Mouse (Mus musculus): ENCODE measurements at regions not wholly inside any gene's neighbourhood (a gene's known extent, or its start where the extent isn't known, plus 50 kb on each side); places are given as distances from the start of the nearest gene placed in this dataset.
"Not testable (repeated sequence)": the region's sequence is repeated elsewhere in the genome, so short reads cannot be mapped to it uniquely, and the experiment has no call there.

DNA sequence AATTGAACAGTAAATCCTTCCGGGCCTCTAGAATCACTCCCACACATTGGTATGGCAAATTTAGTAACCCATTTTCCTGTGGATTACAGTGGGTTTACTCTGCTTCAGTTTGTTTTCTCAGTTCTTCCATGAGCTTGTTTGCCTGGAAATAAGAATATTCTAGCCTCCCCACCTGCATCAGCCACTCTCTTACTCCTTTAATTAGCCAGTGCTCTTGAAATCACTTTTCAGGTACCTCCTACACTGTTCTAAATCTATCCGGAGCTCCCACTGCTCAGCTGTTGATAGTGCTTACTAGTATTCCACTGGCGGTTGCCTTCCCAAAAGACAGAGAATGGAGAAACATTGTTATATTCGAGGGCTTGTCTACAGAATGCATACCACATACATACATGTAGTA, 167.1 kb downstream of the Htr7 start:
- no peak for ATAC-seq (replicated peaks; ENCODE audit: low FRiP score, low TSS enrichment, poor library complexity, severe bottlenecking)

DNA sequence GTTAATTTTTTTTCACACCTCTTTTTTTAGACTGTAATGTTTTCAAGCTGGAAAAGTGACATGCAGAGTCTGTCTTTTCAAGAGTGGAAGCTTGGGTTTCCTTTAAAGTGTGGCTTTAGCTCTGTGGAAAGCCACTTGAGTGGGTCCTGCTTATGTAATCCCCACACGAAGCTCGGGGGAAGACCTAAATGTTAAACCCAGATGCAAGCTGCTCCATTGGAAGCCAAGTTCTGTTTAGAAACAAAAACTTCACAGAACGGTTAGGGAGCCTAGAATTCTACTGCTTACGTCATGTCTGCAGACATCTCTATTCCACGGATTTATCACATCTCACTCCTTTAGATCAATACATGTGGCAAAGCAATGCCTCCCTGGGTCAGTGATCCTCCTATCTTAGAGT, 171.0 kb downstream of the Htr7 start:
- ATAC-seq (replicated peaks; ENCODE audit: low FRiP score, low TSS enrichment, poor library complexity, severe bottlenecking): no peak

DNA sequence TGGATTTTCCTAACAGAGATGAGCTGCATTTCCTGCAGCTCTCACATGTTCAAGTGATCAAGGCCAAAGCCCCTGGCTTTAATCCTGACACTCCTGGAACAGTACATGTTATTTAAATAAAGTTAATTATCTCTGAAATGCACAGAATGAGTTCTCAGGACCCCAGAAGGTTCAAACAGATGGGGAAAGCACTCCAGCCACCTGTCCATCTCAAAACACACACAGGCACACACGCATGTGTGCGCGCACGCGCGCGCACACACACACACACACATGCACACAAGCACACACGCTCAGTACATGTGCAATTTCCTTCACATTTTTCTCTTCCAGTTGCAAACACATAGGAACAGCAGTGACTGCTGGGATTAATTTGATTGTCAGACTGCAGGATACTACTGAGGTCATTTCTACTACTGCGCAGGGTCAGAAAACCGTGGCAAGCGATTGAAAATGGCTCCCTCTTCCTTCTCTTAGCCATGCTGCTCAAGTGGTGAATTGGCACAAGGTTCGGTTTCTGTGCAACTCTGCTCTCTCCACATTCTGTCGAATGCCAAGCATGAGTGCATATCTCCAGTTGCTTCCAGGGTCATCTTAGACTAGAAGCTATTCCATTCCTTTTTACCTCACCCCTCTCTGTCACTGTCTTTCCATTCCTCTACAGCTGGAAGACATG, 175.4 kb downstream of the Htr7 start:
- ATAC-seq (replicated peaks; ENCODE audit: low FRiP score, low TSS enrichment, poor library complexity, severe bottlenecking): no peak

DNA sequence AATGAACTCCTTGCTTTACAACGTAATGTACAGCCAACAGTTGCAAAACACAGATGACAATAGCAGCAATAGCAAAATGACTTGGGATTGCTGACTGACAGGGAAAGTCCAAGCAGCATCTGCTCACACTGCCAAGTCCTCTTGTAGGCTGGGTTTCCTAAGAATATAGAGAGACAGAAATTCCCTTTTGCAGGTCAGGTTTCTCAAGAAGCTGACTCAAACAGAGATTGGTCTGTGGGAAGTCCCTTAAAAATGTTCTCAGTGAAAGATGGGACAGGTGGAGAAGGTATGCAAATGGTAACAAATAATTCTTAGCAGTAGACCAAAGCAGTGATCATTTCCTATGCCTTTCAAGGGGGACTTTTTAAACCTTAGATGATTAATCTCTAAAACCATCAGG, 181.8 kb downstream of the Htr7 start:
- ATAC-seq (replicated peaks; ENCODE audit: low FRiP score, low TSS enrichment, poor library complexity, severe bottlenecking): no peak

DNA sequence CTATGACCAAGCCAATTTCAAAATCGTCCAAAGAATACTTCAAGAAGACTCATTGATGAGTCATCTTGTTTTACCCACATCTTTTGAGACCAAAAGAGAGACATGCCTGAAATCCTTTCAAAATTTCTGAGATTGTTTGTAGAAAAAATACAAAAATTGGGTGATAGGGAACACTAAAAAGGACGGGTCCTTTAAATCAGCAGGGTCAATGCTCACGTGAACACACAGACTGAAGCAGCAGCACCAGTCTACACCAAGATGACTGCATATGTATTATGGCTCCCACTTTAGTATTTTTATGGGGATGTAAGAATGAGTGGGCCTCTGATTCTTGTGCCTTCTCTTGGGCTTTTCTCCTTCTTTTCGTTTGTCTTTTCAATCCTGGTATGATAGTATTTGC, 186.6 kb downstream of the Htr7 start:
- ATAC-seq (replicated peaks; ENCODE audit: low FRiP score, low TSS enrichment, poor library complexity, severe bottlenecking): no peak

DNA sequence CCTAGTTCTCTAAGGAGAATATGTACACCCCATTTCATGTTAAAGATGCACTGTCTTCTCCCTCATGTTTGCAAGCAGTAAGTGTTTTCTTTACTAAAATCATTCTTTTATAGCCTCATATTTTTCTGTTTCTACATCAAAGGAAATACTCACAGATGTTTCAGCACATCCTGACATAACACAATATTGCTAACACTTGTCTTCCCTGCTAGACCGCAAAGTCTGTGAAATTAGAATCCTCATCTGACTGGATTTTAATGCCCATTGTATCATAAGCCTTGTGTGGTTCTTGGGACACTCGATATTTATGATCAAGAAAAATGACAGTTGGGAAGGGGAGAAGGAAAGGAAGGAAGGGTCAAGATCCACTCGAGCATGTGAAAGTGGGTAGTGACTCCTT, 188.8 kb downstream of the Htr7 start:
- ATAC-seq (replicated peaks; ENCODE audit: low FRiP score, low TSS enrichment, poor library complexity, severe bottlenecking): no peak

DNA sequence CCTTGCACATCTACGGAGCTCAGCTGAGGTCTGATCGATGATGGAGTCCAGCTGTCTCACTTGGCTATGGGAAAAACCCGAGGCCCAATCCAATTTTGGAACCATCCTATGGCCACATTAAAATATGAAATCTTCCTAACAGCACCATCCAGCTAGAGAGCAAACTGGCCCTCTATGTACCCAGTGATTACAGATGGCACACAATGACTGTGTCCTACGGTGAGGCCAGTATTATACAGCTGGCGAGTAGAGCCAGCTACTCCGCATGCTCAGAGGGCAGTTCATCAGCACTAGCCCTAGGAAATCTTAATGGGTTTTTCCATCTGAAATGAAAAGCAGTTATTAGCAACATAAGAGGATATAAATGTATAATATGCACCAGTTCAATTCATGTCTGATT, 194.3 kb downstream of the Htr7 start:
- no peak for ATAC-seq (replicated peaks; ENCODE audit: low FRiP score, low TSS enrichment, poor library complexity, severe bottlenecking)

DNA sequence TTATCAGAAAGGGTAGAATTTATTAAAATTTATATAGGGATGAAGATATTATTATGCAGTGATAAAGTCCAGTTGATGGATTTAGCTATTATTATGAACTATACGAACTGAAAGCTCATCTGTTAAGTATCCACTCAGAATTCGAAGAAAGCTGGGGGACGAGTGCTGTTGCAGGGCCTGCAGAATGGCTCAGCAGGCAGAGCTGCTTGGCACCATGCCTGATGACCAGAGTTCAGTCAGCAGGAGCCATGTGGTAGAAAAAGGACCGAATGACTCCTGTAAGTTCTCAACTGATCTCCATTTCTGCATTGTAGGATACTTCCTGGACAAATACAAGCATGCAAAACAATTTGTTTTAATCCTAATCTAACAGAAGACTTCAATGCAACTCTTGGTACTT, 195.9 kb downstream of the Htr7 start:
- ATAC-seq (replicated peaks; ENCODE audit: low FRiP score, low TSS enrichment, poor library complexity, severe bottlenecking): no peak

DNA sequence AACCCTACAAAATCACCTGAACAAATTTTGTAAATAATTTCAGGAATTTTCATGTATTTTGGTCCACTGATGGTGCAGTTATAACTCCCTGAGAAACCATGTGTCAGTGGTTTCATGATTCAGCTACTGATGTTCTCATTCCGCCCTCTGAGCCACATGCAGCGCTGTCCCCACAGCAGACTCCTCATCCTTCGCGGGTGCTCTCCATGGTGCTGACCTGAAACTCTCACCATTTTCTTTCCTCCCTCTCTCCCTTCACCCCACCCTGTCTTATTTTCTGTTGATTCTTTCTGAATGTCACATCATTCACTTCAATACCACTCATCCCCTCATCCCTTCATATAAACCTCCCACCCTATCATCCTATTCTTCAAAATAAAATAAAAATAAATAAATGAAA, 224.3 kb downstream of the Htr7 start:
- ATAC-seq (replicated peaks; ENCODE audit: low FRiP score, low TSS enrichment, poor library complexity, severe bottlenecking): peak; percentile 70; the same call in 1 of the 2 replicates

DNA sequence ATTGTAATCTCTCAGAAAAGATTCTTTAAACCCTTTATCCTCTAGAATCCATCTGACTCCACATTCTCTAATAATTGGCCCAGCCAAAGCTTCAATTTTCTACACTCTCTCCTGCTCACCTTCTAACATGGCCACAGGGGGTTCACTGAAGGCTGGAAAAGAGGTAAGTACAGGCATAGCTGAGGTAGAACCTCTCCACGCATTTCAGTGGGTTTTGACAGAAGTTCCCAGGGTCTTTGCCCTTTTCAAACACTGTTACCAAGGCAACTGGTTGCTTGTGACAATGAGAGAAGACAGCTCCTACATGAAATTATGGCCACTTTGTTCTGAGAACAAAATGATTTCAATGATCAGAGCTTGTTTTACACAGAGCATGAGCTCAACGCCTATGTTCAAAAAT, 231.2 kb downstream of the Htr7 start:
- ATAC-seq (replicated peaks; ENCODE audit: low FRiP score, low TSS enrichment, poor library complexity, severe bottlenecking): no peak

DNA sequence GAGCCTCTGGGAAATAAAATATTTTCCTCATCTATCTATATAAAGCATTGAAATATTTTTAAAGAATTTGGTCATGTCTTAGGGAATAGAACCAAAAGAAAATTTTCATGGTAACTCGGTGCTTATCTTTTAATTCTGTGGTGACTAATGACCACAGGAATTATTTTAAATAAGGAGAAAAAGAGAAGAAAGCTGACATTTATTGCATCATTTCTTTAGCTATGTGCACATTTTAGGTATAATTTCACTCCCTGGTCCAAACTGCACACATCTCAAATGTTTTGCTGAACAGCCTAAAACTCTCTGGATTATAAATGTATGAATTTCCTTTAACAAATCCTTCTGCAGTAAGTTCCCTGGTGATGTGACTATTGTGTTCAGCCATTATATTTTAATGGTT, 237.7 kb downstream of the Htr7 start:
- ATAC-seq (replicated peaks; ENCODE audit: low FRiP score, low TSS enrichment, poor library complexity, severe bottlenecking): no peak

DNA sequence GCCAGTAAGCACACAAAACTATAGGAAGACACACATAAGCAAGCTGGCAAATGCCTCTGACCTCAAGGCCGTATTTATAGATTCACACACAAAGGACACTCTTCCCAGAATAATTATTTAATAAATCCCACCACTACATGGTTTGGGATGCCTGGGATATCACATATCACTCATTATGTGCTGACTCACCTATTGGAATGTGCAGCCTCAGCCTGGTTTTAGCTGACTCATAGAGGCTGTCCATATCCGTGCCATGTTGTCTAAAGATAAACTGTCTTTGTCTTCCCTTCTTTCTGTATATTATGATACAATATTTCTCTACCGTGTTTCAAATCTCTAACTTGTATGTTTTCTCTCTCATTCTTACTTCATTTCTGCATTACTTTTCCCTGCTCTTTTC, 262.6 kb downstream of the Htr7 start:
- ATAC-seq (replicated peaks; ENCODE audit: low FRiP score, low TSS enrichment, poor library complexity, severe bottlenecking): no peak

DNA sequence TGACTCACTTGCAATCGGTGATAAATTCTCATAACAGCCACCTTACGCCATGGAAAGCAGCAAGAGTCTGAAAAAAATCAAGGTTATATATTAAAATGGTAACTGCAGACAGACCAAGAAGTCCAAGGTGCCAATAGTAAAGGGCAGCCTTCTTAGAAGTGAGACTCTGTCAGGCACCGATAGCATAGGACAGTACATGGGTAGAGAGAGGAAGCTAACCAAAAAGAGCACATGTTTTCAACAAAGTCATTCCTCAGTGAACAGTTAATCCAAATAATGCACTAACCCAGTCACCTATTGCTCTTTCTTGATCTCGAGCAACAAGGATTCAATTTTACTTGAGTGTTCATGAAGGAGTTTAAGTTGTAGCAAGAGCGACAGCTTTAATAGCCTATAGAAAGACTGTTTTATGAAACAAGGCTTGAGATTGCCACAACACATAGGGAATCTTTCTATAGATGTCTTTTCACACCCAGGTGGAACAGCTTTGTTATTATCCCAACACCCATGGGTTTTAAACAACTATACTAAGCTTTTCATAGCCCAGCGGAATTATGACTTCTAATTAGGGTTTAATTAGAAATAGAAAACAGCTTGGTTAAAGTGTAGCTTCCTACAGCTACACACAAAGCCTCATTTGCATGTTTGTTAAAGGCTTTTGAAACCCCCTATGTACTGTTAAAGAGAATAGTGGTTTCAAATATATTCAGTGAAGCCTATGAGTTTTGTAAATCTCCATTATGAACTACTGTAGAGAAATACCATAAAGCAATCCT, 269.9 kb downstream of the Htr7 start:
- no peak for ATAC-seq (replicated peaks; ENCODE audit: low FRiP score, low TSS enrichment, poor library complexity, severe bottlenecking)

DNA sequence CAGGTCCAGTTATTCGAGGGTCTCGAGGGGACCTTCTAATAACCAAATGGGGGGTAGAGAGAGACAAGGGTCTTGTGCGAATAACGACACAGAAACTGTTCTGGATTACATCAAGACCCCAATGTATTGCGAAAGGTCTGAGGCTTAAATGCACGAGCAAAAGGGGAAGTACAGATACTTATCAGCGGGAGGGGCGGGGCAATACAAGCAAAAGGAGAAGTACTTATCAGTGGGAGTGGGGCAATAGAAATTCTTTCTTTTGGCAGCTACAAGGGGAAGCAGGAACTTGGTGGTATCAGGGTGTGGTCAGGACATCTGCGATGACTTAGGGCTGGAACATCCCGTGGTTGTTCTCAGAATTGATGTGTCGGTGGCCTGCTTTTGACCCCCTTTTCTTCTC, 295.6 kb downstream of the Htr7 start:
- not testable (repeated sequence) for ATAC-seq (replicated peaks; ENCODE audit: low FRiP score, low TSS enrichment, poor library complexity, severe bottlenecking)

DNA sequence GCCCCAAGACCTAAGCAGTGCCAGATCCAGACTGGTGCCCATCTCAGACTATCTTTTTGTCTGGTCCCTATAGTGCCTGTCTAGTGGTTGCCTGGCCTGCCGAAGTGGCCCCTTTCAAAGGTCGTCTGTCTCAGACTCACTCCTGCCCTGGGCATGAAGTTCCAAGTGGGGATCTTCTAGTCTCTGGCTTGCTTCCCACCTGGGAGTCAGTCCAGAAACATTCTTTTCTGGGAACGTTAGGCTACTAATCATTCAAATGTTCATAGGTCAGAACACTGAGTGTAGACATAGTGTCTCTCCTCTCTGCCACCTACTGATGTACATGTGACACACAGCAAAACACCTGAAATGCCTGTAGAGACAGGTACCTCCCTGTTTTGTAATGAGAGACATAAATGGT, 297.6 kb downstream of the Htr7 start:
- ATAC-seq (replicated peaks; ENCODE audit: low FRiP score, low TSS enrichment, poor library complexity, severe bottlenecking): no peak

DNA sequence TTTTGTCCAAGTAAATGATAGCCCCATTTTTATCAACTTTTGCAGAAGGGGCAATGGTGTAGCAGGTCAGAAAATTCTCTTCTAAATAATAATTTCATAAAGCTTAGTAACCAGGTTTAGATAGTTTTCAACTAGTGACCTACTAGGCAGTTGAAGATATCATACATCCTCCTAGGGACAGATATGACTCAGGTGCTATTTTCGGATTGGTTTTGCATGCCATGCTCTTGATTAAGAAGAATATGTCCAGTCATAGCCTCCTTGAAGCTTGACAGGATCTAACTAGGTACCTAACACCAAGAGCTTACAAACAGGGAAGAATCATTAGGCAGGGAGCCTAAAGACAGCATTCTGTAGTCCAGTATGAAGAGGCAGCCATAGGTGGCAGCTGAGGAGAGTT, 301.8 kb downstream of the Htr7 start:
- no peak for ATAC-seq (replicated peaks; ENCODE audit: low FRiP score, low TSS enrichment, poor library complexity, severe bottlenecking)

DNA sequence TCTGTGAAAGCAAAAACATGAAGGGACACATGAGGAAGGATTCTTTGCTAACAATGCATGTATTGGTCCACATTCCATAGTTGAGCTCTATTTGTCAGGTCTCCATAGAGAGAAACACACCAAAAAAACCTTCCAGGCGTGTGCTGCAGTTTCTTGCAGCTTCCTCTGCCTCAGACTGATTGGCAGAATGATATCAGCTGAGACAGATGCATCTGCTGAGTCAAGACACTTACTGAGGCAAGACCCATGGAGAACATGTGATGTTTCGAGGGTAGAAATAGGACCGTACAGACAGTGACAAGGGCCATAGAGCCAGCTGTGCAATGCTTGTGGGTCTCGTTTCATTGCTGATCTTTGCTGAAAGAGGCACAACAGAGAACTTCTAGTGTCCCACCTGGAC, 321.6 kb downstream of the Htr7 start:
- no peak for ATAC-seq (replicated peaks; ENCODE audit: low FRiP score, low TSS enrichment, poor library complexity, severe bottlenecking)

DNA sequence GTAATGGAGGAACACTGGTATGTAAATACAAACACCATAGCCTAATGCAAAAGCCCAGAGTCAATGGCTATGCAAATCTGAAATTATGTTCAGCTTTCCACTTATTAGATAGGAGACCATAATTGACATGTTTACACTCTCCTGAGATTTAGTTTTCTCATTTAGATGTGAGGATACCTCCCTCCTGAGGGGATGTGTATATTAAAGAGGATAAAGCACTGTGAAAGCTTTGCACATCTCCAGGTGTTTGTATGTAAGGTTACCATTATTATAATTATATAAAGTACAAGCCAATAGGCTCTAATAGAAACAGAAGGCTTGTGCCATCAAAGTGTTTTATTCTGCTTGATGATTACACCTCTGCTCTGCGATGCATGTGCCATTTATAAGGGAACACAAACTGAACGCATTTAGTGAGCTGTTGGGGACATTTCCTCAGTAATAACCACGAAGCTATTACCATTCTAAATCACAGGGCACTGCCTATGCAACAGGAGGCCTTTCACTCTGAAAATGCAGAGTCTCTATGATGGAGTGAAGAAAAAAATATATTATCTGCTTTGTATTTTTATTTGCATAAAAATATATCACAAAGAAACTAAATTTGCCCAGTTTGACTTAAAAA, 328.8 kb downstream of the Htr7 start:
- ATAC-seq (replicated peaks; ENCODE audit: low FRiP score, low TSS enrichment, poor library complexity, severe bottlenecking): no peak

All from megakaryocyte-erythroid progenitor cell, adult 5-6 weeks (primary cell).